Mouse (Mus musculus) thymus, postnatal 36 days (tissue): ENCODE data around the gene Dera.

Experiments
- DNase-seq, 2 experiments: peaks; one replicate each; pipeline ENCODE4 v3.0.0; 2022; ENCODE audit warnings: mixed read lengths in 2 of 2

Dera gene

DNA sequence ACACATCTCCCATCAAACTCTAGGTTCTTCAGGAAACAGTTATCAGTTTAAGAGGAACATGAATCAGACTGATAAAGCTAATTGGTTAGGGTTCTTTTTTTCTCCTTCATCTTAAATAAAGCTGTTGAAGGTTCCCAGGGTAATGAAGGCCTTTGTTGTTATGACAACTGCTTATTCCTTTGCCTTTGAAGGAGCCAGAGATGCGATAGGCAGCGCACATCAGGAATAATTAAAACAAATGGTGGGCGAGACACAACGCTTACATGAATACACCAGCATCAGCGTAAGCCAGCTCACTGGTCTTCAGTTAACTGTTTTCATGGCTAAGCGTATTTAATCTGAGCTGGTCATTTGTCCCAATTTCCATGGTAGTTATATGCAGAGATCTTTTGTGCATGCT, 132.9 kb downstream of the Dera start:
- no peak for DNase-seq

DNA sequence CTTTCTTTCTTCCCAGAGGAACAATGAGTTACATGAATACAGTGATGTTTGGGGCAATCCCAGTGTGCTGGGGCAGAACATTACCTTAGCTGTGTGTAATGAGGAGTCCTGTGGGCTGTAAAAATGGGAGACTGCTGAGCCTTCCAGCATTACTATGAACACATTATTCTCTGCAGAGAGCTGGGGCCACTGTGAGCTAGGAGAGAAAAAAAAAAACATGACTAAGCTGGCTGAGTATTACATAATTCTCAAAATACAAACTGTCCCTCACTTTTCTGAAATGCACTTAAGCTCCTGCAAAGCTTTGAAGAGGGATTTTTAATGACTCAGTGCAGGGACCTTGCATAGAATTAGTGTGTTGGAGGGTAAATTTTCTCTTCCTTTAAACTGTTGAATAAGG, 143.3 kb downstream of the Dera start:
- no peak for DNase-seq

- no peak for DNase-seq
Measured at GRCm38 (mm10) chr6:137901255-137901654, 146.9 kb downstream of the Dera start.
